Mouse (Mus musculus) heart, postnatal 4 days (tissue): ENCODE measurements around the gene Inhbc. TPM values are rescaled to one million over a fixed set of nuclear protein-coding genes. Genes with fewer than 3 reads are reported as not detected.

ENCODE experiments used
- total RNA-seq, 2 experiments: library from RNA; stranded (reverse); gene quantifications; 2 replicates each; pipeline ENCODE4 v1.2.3; 2021

Inhbc gene
- total RNA-seq, 2 experiments from 2014 or later = not detected

Other genes with a start within 250 kb of the Inhbc start
- gene Os9, start 249.3 kb downstream of the Inhbc start, total RNA-seq = 10 to 100 TPM; 33.0 to 35.4 TPM
- gene B4galnt1, start 205.2 kb downstream of the Inhbc start, total RNA-seq = 1 to 10 TPM; 2.2 to 2.7 TPM
- gene Slc26a10, start 189.8 kb downstream of the Inhbc start, total RNA-seq = 10 to 100 TPM; 25.7 to 31.8 TPM
- 10 to 100 TPM; 19.9 to 21.0 TPM for gene Arhgef25, start 180.3 kb downstream of the Inhbc start, total RNA-seq
- gene Dtx3, start 174.7 kb downstream of the Inhbc start, total RNA-seq = 10 to 100 TPM; 50.0 to 53.8 TPM
- 10 to 100 TPM; 25.7 to 26.6 TPM for gene Pip4k2c, start 158.8 kb downstream of the Inhbc start, total RNA-seq
- gene Kif5a, start 107.1 kb downstream of the Inhbc start, total RNA-seq = 1 to 10 TPM in 1 of 2 experiments, under 1 TPM in 1; 0.70 to 1.2 TPM
- 100 to 1,000 TPM; 151 to 159 TPM for gene Dctn2, start 104.1 kb downstream of the Inhbc start, total RNA-seq
- 10 to 100 TPM; 41.7 to 43.2 TPM for gene Mbd6, start 81.4 kb downstream of the Inhbc start, total RNA-seq
- gene Mars, start 58.6 kb downstream of the Inhbc start, total RNA-seq = 10 to 100 TPM; 49.6 to 50.1 TPM
- 1 to 10 TPM; 2.0 to 2.9 TPM for gene Arhgap9, start 48.5 kb downstream of the Inhbc start, total RNA-seq
- gene Gli1, start 28.5 kb downstream of the Inhbc start, total RNA-seq = 1 to 10 TPM; 4.0 to 4.1 TPM
- not detected for gene Inhbe, start 16.0 kb downstream of the Inhbc start, total RNA-seq
- 100 to 1,000 TPM; 115 to 116 TPM for gene R3hdm2, start 9.9 kb upstream of the Inhbc start, total RNA-seq
- gene Stac3, start 131.3 kb upstream of the Inhbc start, total RNA-seq = 1 to 10 TPM; 1.8 to 1.9 TPM
- gene Ndufa4l2, start 144.5 kb upstream of the Inhbc start, total RNA-seq = 10 to 100 TPM; 34.2 to 34.9 TPM
- 10 to 100 TPM; 43.7 to 45.1 TPM for gene Shmt2, start 152.0 kb upstream of the Inhbc start, total RNA-seq
- under 1 TPM; 0.83 to 0.97 TPM for gene Nxph4, start 164.1 kb upstream of the Inhbc start, total RNA-seq